Mouse (Mus musculus) T-helper 2 cell (primary cell): Measurements from ENCODE around the gene Arpc3.

Source experiments
- in situ Hi-C: fragments of 300-600 bp; cut with MboI, MseI; formaldehyde crosslinking; loops from one replicate; pipeline ENCODE4 v1.15.1; 2025; ENCODE audit warnings: high pct_unique_total_duplicates

Gene Arpc3

GRCm38 (mm10) chr5:122439400-122440094 is 47.9 kb downstream of the Arpc3 start:
- in situ Hi-C loops: no loop called here

- in situ Hi-C loops: no loop called here
Observed at GRCm38 (mm10) chr5:122440095-122440630, 48.5 kb downstream of the Arpc3 start.

GRCm38 (mm10) chr5:122444492-122444891 is 52.8 kb downstream of the Arpc3 start:
- in situ Hi-C loops: no loop called here

GRCm38 (mm10) chr5:122445051-122445610 is 53.5 kb downstream of the Arpc3 start:
- in situ Hi-C loops: no loop called here

- in situ Hi-C loops: no loop called here
Observed at GRCm38 (mm10) chr5:122447857-122448256, 56.2 kb downstream of the Arpc3 start.

- in situ Hi-C loops: no loop called here
Observed at GRCm38 (mm10) chr5:122448869-122449268, 57.2 kb downstream of the Arpc3 start.

GRCm38 (mm10) chr5:122449946-122450345 is 58.3 kb downstream of the Arpc3 start:
- in situ Hi-C loops: loop anchor here (10.0 kb wide), 1 partner anchor 1035 kb away; no protein-coding TSS in a partner anchor

GRCm38 (mm10) chr5:122450913-122451317 is 59.2 kb downstream of the Arpc3 start:
- in situ Hi-C loops: loop anchor here (10.0 kb wide), 1 partner anchor 1036 kb away; no protein-coding TSS in a partner anchor

- in situ Hi-C loops: loop anchor here (10.0 kb wide), 1 partner anchor 1037 kb away; no protein-coding TSS in a partner anchor
Observed at GRCm38 (mm10) chr5:122451324-122451723, 59.6 kb downstream of the Arpc3 start.

- in situ Hi-C loops: loop anchor here (10.0 kb wide), 1 partner anchor 1037 kb away; no protein-coding TSS in a partner anchor
Observed at GRCm38 (mm10) chr5:122452194-122452593, 60.5 kb downstream of the Arpc3 start.

GRCm38 (mm10) chr5:122453188-122453587 is 61.5 kb downstream of the Arpc3 start:
- in situ Hi-C loops: loop anchor here (10.0 kb wide), 1 partner anchor 1038 kb away; no protein-coding TSS in a partner anchor

GRCm38 (mm10) chr5:122454442-122454841 is 62.8 kb downstream of the Arpc3 start:
- in situ Hi-C loops: loop anchor here (10.0 kb wide), 1 partner anchor 1040 kb away; no protein-coding TSS in a partner anchor

- in situ Hi-C loops: loop anchor here (10.0 kb wide), 1 partner anchor 1040 kb away; no protein-coding TSS in a partner anchor
Observed at GRCm38 (mm10) chr5:122454883-122455282, 63.2 kb downstream of the Arpc3 start.

GRCm38 (mm10) chr5:122455584-122455983 is 63.9 kb downstream of the Arpc3 start:
- in situ Hi-C loops: loop anchor here (10.0 kb wide), 1 partner anchor 1041 kb away; no protein-coding TSS in a partner anchor

GRCm38 (mm10) chr5:122457054-122457453 is 65.4 kb downstream of the Arpc3 start:
- in situ Hi-C loops: loop anchor here (10.0 kb wide), 1 partner anchor 1042 kb away; no protein-coding TSS in a partner anchor

- in situ Hi-C loops: loop anchor here (10.0 kb wide), 1 partner anchor 1043 kb away; no protein-coding TSS in a partner anchor
Observed at GRCm38 (mm10) chr5:122458066-122458465, 66.4 kb downstream of the Arpc3 start.

- in situ Hi-C loops: loop anchor here (10.0 kb wide), 1 partner anchor 1045 kb away; no protein-coding TSS in a partner anchor
Observed at GRCm38 (mm10) chr5:122459335-122459734, 67.7 kb downstream of the Arpc3 start.

GRCm38 (mm10) chr5:122460656-122461055 is 69.0 kb downstream of the Arpc3 start:
- in situ Hi-C loops: loop anchor here (10.0 kb wide), 1 partner anchor 1026 kb away; no protein-coding TSS in a partner anchor

GRCm38 (mm10) chr5:122461431-122461830 is 69.8 kb downstream of the Arpc3 start:
- in situ Hi-C loops: loop anchor here (10.0 kb wide), 1 partner anchor 1027 kb away; no protein-coding TSS in a partner anchor
